8 mouse cellular contexts compared by ENCODE assay signal in genomic region chr11:113296162-113296561, GRCm38 (mm10).
DNase-seq lines count a peak whose midpoint lies in the region; ATAC-seq and TF ChIP-seq lines count a peak whose summit lies in the region.

No protein-coding gene starts in this region.

- H3K9ac ChIP-seq in embryonic facial prominence, embryonic 14.5 days (ENCODE audit: low read depth, low read length): no peak overlapping the region
- no peak overlapping the region for H3K9ac ChIP-seq in lung, embryonic 14.5 days

- no peak for DNase-seq in spleen, adult 2 months (ENCODE audit: low read depth in 1 of 2, low spot score in 2 of 2)
- no peak for DNase-seq in spleen, adult 12 weeks (ENCODE audit: low spot score)
- peak; percentile 49 to 68 for DNase-seq in adrenal gland, postnatal 4 days (ENCODE audit: low spot score in 2 of 2)
- DNase-seq in embryonic facial prominence, embryonic 14.5 days (ENCODE audit: low spot score): peak; percentile 71
- DNase-seq in kidney, postnatal 14 days: peak; percentile 63
- DNase-seq in lung, embryonic 14.5 days: peak; percentile 87
- peak; percentile 42 to 51 for DNase-seq in right cerebral cortex, postnatal 36 days (ENCODE audit: low spot score in 2 of 2)

- no peaks in the 10 kb centered on the region for H3K9me3 ChIP-seq in embryonic facial prominence, embryonic 14.5 days (ENCODE audit: control insufficient read depth, low read length)
- H3K9me3 ChIP-seq in lung, embryonic 14.5 days (ENCODE audit: low read depth, low read length): no peaks in the 10 kb centered on the region

- no peak for ATAC-seq in embryonic facial prominence, embryonic 14.5 days (ENCODE audit: low read depth)
- no peak for ATAC-seq in lung, embryonic 14.5 days (ENCODE audit: insufficient read depth)
- ATAC-seq in erythroid progenitor cell, adult 5-6 weeks (replicated peaks; ENCODE audit: low FRiP score, poor library complexity, severe bottlenecking): no peak

- no peak for TF ChIP-seq POLR2A in spleen, adult 2 months (IDR thresholded peaks at IDR 0.05; ENCODE audit: low read depth, low read length)

- H3K4me2 ChIP-seq in embryonic facial prominence, embryonic 14.5 days (ENCODE audit: low read depth, low read length): no peak overlapping the region
- H3K4me2 ChIP-seq in lung, embryonic 14.5 days: no peak overlapping the region

- H3K27ac ChIP-seq in spleen, adult 2 months (ENCODE audit: insufficient read depth, low read length): no peak overlapping the region
- peak overlapping the region; percentile 22; the same call in 1 of the 2 replicates for H3K27ac ChIP-seq in embryonic facial prominence, embryonic 14.5 days (replicated peaks; ENCODE audit: low read depth, low read length)
- H3K27ac ChIP-seq in lung, embryonic 14.5 days (ENCODE audit: low read depth): no peak overlapping the region

- H3K4me3 ChIP-seq in spleen, adult 2 months (ENCODE audit: extremely low read depth, insufficient read depth, insufficient read length): no peak overlapping the region
- H3K4me3 ChIP-seq in embryonic facial prominence, embryonic 14.5 days (ENCODE audit: low read depth, low read length): no peak overlapping the region
- no peak overlapping the region for H3K4me3 ChIP-seq in lung, embryonic 14.5 days (ENCODE audit: low read depth, low read length)

- no peaks in the 10 kb centered on the region for H3K4me1 ChIP-seq in spleen, adult 2 months (ENCODE audit: control insufficient read depth, insufficient read depth, insufficient read length)
- peaks cover 14% of the 10 kb centered on the region for H3K4me1 ChIP-seq in embryonic facial prominence, embryonic 14.5 days (ENCODE audit: control insufficient read depth, insufficient read depth, low read length)
- no peaks in the 10 kb centered on the region for H3K4me1 ChIP-seq in lung, embryonic 14.5 days (ENCODE audit: insufficient read depth)

- peak; percentile 33; the same call in 1 of the 2 replicates for TF ChIP-seq CTCF in spleen, adult 2 months (IDR thresholded peaks at IDR 0.05; ENCODE audit: extremely low read depth, insufficient read depth, insufficient read length, insufficient replicate concordance)
- peak; percentile 88 for TF ChIP-seq CTCF in lung, embryonic 14.5 days (IDR thresholded peaks at IDR 0.05; ENCODE audit: low read depth)

- no peaks in the 10 kb centered on the region for H3K36me3 ChIP-seq in spleen, adult 2 months (ENCODE audit: control insufficient read depth, insufficient read depth, low read length)
- no peaks in the 10 kb centered on the region for H3K36me3 ChIP-seq in embryonic facial prominence, embryonic 14.5 days (ENCODE audit: control insufficient read depth, insufficient read depth, low read length)
- no peaks in the 10 kb centered on the region for H3K36me3 ChIP-seq in lung, embryonic 14.5 days (ENCODE audit: insufficient read depth)

- WGBS in spleen, adult 2 months: 61% methylated on average over 7 of the region's 7 CpGs
- WGBS in embryonic facial prominence, embryonic 14.5 days: 44% methylated on average over 7 of the region's 7 CpGs
- 25% methylated on average over 7 of the region's 7 CpGs for WGBS in lung, embryonic 14.5 days

- no peaks in the 10 kb centered on the region for H3K27me3 ChIP-seq in spleen, adult 2 months (ENCODE audit: control insufficient read depth, insufficient read depth, low read length)
- no peaks in the 10 kb centered on the region for H3K27me3 ChIP-seq in embryonic facial prominence, embryonic 14.5 days (replicated peaks; ENCODE audit: control insufficient read depth, insufficient read depth, low read length)
- no peaks in the 10 kb centered on the region for H3K27me3 ChIP-seq in lung, embryonic 14.5 days (ENCODE audit: insufficient read depth, low read length)

Comparison
In these comparisons a context has a peak if more than half of its experiments do, and no peak if none do; other contexts are left out.
1. DNase-seq: peak in adrenal gland, postnatal 4 days (2 of 2), embryonic facial prominence, embryonic 14.5 days (single experiment), kidney, postnatal 14 days (single experiment), lung, embryonic 14.5 days (single experiment) and right cerebral cortex, postnatal 36 days (2 of 2); none in spleen, adult 2 months (0 of 2) and spleen, adult 12 weeks (single experiment).